Mouse (Mus musculus): ENCODE data around the gene Slc35c2.

DNA sequence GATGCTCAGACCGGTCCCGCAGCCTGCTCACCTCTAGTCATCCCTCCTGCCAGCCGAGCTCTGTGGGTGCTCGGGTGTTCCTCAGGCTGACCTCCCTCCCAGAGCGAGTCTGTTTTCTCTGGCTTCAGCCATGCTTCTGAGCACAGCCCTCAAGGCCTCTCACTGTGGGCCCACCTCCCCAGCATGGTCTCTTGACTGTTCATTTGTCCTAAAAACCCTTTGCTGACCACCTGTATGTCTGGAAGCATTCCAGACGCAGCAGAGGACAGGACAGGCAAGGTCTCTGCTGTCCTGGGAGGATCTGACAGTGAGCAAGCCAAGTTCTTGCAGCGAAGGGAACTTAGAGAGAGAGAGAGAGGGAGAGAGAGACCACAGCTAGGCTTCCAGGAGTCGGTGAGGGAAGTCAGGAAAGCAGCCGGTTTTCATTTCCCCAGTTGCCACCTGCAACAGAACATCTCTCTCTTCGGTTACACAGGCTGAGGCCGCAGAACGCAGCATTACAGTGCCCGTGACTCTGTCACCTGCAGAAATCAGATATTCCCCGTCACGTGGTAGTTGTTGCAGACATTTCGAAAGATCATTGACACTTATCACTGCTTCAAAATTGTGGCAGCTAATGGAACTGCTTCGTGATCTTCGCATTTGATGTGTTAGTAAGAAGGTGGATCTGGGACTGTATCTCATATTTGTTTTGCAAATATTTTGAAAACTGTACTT lies 25.2 kb downstream of the Slc35c2 start:
- TF ChIP-seq CTCF (IDR thresholded peaks at IDR 0.05; ENCODE audit: low read depth, low read length) (no peak), POLR2A (IDR thresholded peaks at IDR 0.05; ENCODE audit: insufficient read depth, low read length) (no peak), EP300 (IDR thresholded peaks at IDR 0.05; ENCODE audit: insufficient read depth, low read depth, low read length) (no peak)
